Comparison of ENCODE assay signal across 16 mouse cellular contexts in genomic region chr15:74161720-74162436, GRCm38 (mm10).
A peak's percentile ranks its signal among the peaks of the same experiment; 100 is the strongest.
DNase-seq lines count a peak whose midpoint lies in the region; ATAC-seq and TF ChIP-seq lines count a peak whose summit lies in the region.
"Had no signal": no experiment of that assay in that cellular context is flagged by ENCODE, and none has a peak within 500 bp of the region (broad histone marks: within the 10 kb centered on the region; RNA-seq: fewer than 3 reads in every experiment).

No protein-coding gene starts in this region.

- no peaks in the 10 kb centered on the region for H3K36me3 ChIP-seq in hindbrain, embryonic 12.5 days
- H3K36me3 ChIP-seq in midbrain, embryonic 13.5 days: no peaks in the 10 kb centered on the region
- no peaks in the 10 kb centered on the region for H3K36me3 ChIP-seq in kidney, embryonic 16.5 days (ENCODE audit: insufficient read depth, low read length)
- H3K36me3 ChIP-seq: embryonic facial prominence, embryonic 12.5 days; liver, embryonic 13.5 days had no signal

- no peak overlapping the region for H3K4me3 ChIP-seq in hindbrain, embryonic 12.5 days
- H3K4me3 ChIP-seq in midbrain, embryonic 13.5 days (replicated peaks): no peak overlapping the region
- no peak overlapping the region for H3K4me3 ChIP-seq in olfactory bulb, adult 2 months (ENCODE audit: insufficient read depth, low read depth, low read length)
- no peak overlapping the region for H3K4me3 ChIP-seq in kidney, embryonic 16.5 days (ENCODE audit: low read length)
- H3K4me3 ChIP-seq: embryonic facial prominence, embryonic 12.5 days; liver, embryonic 13.5 days had no signal

- 31% methylated on average over 25 of the region's 25 CpGs for WGBS in hindbrain, embryonic 12.5 days
- 24% methylated on average over 25 of the region's 25 CpGs for WGBS in midbrain, embryonic 13.5 days
- WGBS in olfactory bulb, adult 2 months: 26% methylated on average over 25 of the region's 25 CpGs
- 49% methylated on average over 25 of the region's 25 CpGs for WGBS in kidney, embryonic 16.5 days

- no peak for TF ChIP-seq POLR2A in olfactory bulb, adult 2 months (IDR thresholded peaks at IDR 0.05; ENCODE audit: insufficient read depth, low read depth, low read length)

- no peak overlapping the region for H3K9ac ChIP-seq in hindbrain, embryonic 12.5 days
- no peak overlapping the region for H3K9ac ChIP-seq in midbrain, embryonic 13.5 days (replicated peaks)
- H3K9ac ChIP-seq in kidney, embryonic 16.5 days (replicated peaks; ENCODE audit: low read length): no peak overlapping the region
- H3K9ac ChIP-seq: embryonic facial prominence, embryonic 12.5 days; liver, embryonic 13.5 days had no signal

- no peaks in the 10 kb centered on the region for H3K27me3 ChIP-seq in hindbrain, embryonic 12.5 days
- no peaks in the 10 kb centered on the region for H3K27me3 ChIP-seq in midbrain, embryonic 13.5 days
- H3K27me3 ChIP-seq in kidney, embryonic 16.5 days (ENCODE audit: insufficient read depth, low read length): peaks cover 69% of the 10 kb centered on the region
- H3K27me3 ChIP-seq: embryonic facial prominence, embryonic 12.5 days; liver, embryonic 13.5 days had no signal

- H3K4me1 ChIP-seq in hindbrain, embryonic 12.5 days: peaks cover 46% of the 10 kb centered on the region
- peaks cover 70% of the 10 kb centered on the region for H3K4me1 ChIP-seq in midbrain, embryonic 13.5 days (replicated peaks)
- H3K4me1 ChIP-seq in olfactory bulb, adult 2 months (ENCODE audit: control insufficient read depth, insufficient read depth, low read length): peaks cover 39% of the 10 kb centered on the region
- no peaks in the 10 kb centered on the region for H3K4me1 ChIP-seq in kidney, embryonic 16.5 days (ENCODE audit: insufficient read depth, low read length)
- H3K4me1 ChIP-seq: liver, embryonic 13.5 days had no signal

- ATAC-seq in hindbrain, embryonic 12.5 days (ENCODE audit: low FRiP score): peak; percentile 30; the same call in 1 of the 2 replicates
- ATAC-seq in midbrain, embryonic 13.5 days: peak; percentile 55; the same call in 1 of the 2 replicates
- ATAC-seq in kidney, embryonic 16.5 days (ENCODE audit: low FRiP score, low TSS enrichment): no peak
- ATAC-seq in granulocyte monocyte progenitor cell, adult 5-6 weeks (replicated peaks; ENCODE audit: poor library complexity, severe bottlenecking): no peak

- no peak for TF ChIP-seq CTCF in olfactory bulb, adult 2 months (IDR thresholded peaks at IDR 0.05; ENCODE audit: insufficient read depth, low read depth, low read length)

- no peak overlapping the region for H3K4me2 ChIP-seq in hindbrain, embryonic 12.5 days (replicated peaks)
- no peak overlapping the region for H3K4me2 ChIP-seq in midbrain, embryonic 13.5 days (replicated peaks)
- no peak overlapping the region for H3K4me2 ChIP-seq in kidney, embryonic 16.5 days (replicated peaks; ENCODE audit: low read depth, low read length)
- H3K4me2 ChIP-seq: embryonic facial prominence, embryonic 12.5 days; liver, embryonic 13.5 days had no signal

- DNase-seq in left cerebral cortex, adult 11 months (ENCODE audit: low spot score): peak; percentile 42
- no peak for DNase-seq in left cerebral cortex, adult 18-20 months (ENCODE audit: low spot score in 2 of 2)
- no peak for DNase-seq in urinary bladder, postnatal 4 days (ENCODE audit: low spot score in 2 of 2)
- DNase-seq: cerebellum, adult 11 months; kidney, postnatal 14 days; left cerebral cortex, postnatal 4 days; liver, embryonic 13.5 days; lung, postnatal 10 days; right cerebral cortex, postnatal 14 days; thymus, postnatal 36 days had no signal

- H3K9me3 ChIP-seq in hindbrain, embryonic 12.5 days (replicated peaks): no peaks in the 10 kb centered on the region
- H3K9me3 ChIP-seq in midbrain, embryonic 13.5 days: no peaks in the 10 kb centered on the region
- no peaks in the 10 kb centered on the region for H3K9me3 ChIP-seq in kidney, embryonic 16.5 days (ENCODE audit: low read length)
- H3K9me3 ChIP-seq: embryonic facial prominence, embryonic 12.5 days; liver, embryonic 13.5 days had no signal

- H3K27ac ChIP-seq in hindbrain, embryonic 12.5 days: peak overlapping the region; percentile 73
- peak overlapping the region; percentile 86 for H3K27ac ChIP-seq in midbrain, embryonic 13.5 days
- peak overlapping the region; percentile 89 for H3K27ac ChIP-seq in olfactory bulb, adult 2 months (ENCODE audit: insufficient read depth, low read depth, low read length)
- no peak overlapping the region for H3K27ac ChIP-seq in kidney, embryonic 16.5 days (ENCODE audit: low read length)
- H3K27ac ChIP-seq: embryonic facial prominence, embryonic 12.5 days; liver, embryonic 13.5 days had no signal

Comparison
In these comparisons a context has a peak if more than half of its experiments do, and no peak if none do; other contexts are left out.
1. ATAC-seq: peak in hindbrain, embryonic 12.5 days (single experiment) and midbrain, embryonic 13.5 days (single experiment); none in kidney, embryonic 16.5 days (single experiment) and granulocyte monocyte progenitor cell, adult 5-6 weeks (single experiment).